Mouse (Mus musculus) gastrocnemius, postnatal 36 days (tissue): ENCODE results near the gene Tiparp. TPM values are rescaled to one million over a fixed set of nuclear protein-coding genes. Genes with fewer than 3 reads are reported as not detected.

ENCODE experiments used
- DNase-seq, 2 experiments: peaks; one replicate each; pipeline ENCODE4 v3.0.0; 2022
- intact Hi-C: fragments of 180-260 bp; cut with DNase I; formaldehyde crosslinking; loops from one replicate; pipeline ENCODE4 v1.15.1; 2025
- long read RNA-seq, 2 experiments: library from polyadenylated mRNA; stranded (forward); transcript quantifications; one replicate each; pipeline ENCODE4 v2.0.0; 2021
- total RNA-seq, 2 experiments: library from RNA; stranded (reverse); gene quantifications; 2 replicates each; pipeline ENCODE4 v1.2.3; 2021

The Tiparp gene
- total RNA-seq: 10 to 100 TPM in 1 of 2 experiments, 1 to 10 TPM in 1; 9.3 to 13.2 TPM
- long read RNA-seq, experiment 1: 0 reads
- long read RNA-seq, experiment 2, full-length matches to known transcripts: 6 of 8 reads
- long read RNA-seq, experiment 2, partial matches to known transcripts: 0 of 8 reads
- long read RNA-seq, experiment 2, other reads (novel, unspliced or antisense): 2 of 8 reads

DNA sequence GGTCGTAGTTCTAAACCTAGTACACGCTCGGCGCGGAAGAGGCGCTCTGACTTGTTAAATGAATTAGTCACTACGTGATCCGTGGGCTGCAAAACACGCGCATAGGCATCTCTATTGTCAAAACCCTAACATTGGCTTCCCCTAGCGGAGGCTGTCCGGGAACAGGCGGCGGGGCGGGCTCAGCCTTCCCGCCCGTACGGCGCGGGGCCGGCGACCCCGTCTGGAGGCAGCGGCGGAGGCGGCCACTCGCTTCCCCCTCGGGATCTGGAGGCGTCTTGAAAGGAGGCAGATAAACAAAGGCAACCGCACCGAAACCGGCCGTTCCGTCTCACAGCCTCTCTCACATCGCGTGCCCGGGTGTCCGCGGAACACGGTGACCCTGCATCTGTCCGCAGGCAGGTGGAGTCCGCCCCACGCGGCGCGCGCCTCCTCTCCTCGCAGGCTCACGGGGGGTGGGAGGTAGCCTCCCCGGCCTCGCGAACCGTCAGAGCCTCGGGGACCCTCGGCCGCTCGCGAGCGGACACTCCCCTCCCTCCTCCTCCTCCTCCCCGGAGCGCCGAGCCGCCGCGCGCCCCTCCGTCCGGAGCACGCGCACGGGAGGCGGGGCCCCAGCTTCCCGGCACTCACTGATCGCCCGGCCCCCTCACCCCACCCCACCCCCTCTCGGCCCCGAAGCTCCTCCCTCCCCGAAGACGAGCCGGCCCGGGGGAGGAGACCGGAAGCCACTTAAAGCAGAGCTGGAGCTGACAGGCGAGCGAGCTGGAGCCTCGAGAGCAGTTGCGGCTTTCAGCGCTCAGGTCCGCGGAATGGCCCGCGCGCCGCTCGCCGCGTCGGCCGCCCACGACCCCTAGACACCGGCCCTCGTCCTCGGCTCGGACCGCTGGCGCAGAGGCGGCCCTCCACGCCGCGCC is at the start of gene Tiparp:
Gene Tiparp, plus strand, starts transcription at position 720 of the 911 bp plus-strand sequence.
- intact Hi-C loops: loop anchor here (2.0 to 5.0 kb wide), 5 partner anchors 86 to 399 kb away; partner anchors contain the start of gene Ssr3
- peak; percentile 82 to 90 for DNase-seq

DNA sequence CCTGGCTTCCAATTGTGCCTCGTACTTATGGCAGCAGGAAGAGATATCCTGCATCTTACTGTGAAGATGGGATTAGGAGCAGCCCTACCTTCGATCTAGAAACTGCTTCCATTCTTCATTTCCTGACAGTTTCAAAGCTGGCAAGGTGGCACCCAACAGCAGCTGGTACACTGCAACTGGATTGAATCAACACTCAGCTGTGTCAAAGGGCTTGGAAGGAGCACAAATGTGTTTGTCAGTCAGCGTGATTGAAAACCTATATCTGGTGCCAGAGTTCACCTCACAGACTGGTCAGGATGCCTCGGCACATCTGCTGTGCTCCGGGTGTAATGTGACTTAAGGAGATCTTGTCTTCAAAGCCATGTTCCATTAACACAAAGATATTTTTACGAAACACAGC is 47.5 kb upstream of the Tiparp start:
- DNase-seq: no peak
- intact Hi-C loops: no loop called here

- intact Hi-C loops: no loop called here
- no peak for DNase-seq
Observed at GRCm38 (mm10) chr3:65482266-65482665, 45.9 kb upstream of the Tiparp start.

DNA sequence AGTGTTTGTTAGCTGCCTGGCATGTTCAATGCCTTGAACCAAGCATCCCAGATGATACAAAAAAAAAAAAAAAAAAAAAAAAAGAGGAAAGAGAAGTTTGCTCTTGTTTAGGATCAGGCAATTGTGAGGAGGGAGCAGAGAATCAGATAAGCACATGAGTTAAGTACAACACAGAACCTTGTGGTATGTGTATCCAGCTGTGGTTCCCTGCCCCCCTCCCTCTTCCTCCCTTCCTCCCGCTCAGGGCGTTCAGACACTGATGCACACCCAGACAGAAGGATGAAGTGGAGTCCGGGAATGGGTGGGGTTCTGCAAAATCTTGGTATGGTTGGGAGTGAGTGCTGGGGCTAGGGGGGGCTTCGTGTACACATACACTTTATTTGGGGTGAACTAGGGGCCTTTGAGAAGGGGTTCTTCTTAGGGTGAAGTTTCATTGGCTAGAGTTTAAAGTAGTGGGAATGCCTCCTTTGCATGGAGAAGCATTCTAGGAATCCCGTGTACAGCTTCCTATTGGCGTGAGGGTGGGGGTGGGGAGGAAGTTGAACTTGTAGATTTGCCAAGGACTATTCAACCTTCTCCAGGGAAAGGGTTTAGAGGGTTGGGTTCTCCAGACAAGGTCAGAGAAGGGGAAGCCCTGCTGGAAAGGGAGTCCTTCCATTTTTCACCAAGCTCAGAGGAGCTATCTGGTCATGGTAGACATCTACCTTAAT is 45.4 kb upstream of the Tiparp start:
- no peak for DNase-seq
- intact Hi-C loops: no loop called here

GRCm38 (mm10) chr3:65484161-65484733 is 44.0 kb upstream of the Tiparp start:
- no peak for DNase-seq
- intact Hi-C loops: no loop called here

DNA sequence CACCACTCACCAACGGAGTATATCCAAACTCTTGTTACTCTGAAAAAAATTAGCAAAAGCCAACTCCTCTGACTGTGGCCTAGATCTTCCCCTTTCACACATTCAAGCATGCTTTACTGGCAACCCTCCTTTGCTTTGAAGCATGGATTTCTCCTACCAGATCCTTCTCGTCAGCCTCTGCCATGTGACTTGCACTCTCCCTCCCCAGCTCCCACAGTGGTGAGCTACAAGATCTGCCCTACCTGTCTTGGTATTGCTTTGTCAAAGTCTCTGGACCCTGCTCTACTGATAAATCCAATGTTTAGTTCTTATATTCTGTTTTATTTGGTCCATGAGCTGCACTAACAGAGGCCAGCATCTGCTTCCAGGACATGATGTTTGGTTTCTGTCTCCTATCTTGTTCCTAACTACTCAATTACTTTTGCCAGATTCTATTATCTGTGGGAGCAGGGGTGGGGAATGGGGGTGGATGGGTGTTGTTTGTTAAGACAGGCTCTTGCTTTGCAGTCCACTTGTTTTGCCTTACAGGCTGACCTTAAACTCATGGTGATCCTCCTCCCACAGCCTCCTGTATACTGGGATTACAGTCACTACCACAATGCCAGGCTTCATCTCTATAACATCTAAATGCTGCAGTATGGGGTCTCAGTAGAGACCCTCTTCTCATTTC is 40.7 kb upstream of the Tiparp start:
- intact Hi-C loops: no loop called here
- no peak for DNase-seq

DNA sequence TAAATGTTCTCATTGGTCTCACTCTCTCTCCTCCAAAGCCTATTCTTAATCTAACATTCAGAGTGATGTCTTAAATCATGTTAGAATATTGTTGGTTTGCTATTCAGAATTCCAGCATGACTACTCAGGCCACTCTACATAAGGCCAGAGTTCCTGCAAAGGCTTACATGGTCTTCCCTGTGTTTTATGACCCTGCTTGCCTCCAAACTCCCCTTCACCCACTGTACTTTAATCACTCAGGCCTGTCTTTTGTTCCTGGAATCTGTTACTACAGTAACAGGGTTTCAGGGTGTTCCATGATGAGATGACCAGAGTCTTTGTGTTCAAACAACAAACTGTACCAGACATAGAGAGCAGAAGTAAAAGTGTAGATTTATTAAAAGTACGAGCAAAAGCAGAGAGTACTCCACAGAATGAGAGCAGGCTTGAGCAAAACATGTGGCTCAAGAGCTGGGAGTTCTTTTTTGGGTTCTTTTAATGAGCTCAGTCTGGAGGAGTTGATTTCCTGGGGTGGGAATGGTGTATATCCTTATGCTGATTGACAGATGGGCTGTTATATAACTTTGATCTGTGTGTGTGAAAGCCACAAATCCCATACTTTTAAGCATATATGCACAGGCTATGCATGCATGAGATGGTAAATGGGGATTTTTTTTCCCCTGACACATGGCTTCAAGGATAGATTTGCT is 39.5 kb upstream of the Tiparp start:
- no peak for DNase-seq
- intact Hi-C loops: no loop called here

- intact Hi-C loops: no loop called here
- DNase-seq: no peak
Observed at GRCm38 (mm10) chr3:65489601-65490000, 38.6 kb upstream of the Tiparp start.

- intact Hi-C loops: no loop called here
- no peak for DNase-seq
Observed at GRCm38 (mm10) chr3:65494291-65494763, 33.9 kb upstream of the Tiparp start.

DNA sequence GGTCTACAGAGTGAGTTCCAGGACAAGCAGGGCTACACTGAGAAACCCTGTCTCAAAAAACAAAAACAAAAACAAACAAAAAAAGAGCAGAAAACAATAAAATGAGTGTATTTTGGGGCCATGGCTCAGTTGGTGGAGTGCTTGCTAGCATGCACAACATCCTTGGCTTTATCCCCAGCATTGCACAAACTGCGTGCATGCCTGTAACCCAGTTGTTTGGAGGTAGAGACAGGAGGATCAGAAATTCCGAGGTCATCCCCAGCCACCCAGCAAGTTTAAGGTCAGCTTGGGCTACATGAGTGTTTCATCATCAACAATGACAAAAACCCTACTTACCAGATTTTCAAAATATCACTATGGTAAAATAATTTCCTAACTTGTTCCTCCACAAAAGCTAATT is 20.4 kb upstream of the Tiparp start:
- no peak for DNase-seq
- intact Hi-C loops: no loop called here

GRCm38 (mm10) chr3:65510588-65510987 is 17.6 kb upstream of the Tiparp start:
- no peak for DNase-seq
- intact Hi-C loops: loop anchor here (5.0 kb wide), 1 partner anchor 802 kb away; no protein-coding TSS in a partner anchor

DNA sequence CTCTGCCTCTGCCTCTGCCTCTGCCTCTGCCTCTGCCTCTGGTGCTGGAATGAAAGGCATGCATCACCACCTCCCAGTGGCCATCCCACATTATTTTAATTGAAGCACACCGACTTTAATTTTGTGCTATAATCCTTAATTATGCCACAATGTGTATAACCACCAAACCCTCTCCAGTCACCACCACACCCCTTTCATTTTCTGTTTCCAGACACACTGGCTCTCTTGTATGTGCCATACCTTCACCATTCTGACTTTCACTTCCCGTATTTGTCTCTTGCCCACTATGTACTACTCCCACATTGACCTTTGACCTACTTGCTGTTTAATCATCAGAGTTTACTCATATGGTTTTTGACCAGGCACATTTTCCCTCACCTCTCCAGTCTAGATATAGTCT is 12.5 kb upstream of the Tiparp start:
- intact Hi-C loops: no loop called here
- DNase-seq: no peak

DNA sequence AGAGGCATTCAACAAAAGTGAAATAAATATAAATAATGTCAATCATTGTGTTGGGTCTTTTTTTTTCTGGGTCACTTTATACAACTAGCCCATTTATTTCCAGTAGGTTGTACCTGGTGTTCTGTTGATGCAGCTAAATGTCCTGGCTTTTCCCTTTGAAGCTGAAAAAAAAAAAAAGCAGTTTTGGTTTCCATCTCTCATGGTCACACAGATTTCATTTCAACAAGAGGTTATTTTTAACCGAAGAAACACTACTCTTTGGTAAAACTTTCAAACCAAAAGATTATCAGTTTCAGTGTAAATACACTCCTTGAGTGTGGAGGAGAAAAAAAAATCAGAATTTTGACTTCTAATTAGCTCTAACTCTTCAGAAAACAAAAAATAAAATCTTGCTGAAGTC is 11.7 kb upstream of the Tiparp start:
- intact Hi-C loops: no loop called here
- no peak for DNase-seq

DNA sequence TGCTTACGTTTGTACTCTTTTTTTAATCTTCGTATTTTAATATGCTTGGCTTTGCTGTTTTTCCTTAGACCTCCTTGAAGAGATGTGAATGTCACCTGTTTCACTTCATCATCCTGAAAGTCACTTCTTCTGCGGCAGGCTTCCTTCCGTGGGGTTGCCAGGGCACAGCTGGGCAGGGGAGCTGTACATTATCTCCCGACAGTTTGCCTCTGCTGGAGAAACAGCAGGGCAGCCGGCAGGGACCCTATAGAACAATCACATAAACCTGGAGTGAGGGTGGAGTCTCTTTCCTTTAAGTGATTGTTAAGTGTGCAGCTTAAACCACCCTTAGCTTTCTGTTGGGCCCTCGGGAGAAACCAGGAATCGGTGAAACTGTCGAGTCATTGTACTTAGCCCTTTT is 11.1 kb upstream of the Tiparp start:
- intact Hi-C loops: no loop called here
- no peak for DNase-seq

- intact Hi-C loops: no loop called here
- no peak for DNase-seq
Observed at GRCm38 (mm10) chr3:65517747-65518527, 10.3 kb upstream of the Tiparp start.

DNA sequence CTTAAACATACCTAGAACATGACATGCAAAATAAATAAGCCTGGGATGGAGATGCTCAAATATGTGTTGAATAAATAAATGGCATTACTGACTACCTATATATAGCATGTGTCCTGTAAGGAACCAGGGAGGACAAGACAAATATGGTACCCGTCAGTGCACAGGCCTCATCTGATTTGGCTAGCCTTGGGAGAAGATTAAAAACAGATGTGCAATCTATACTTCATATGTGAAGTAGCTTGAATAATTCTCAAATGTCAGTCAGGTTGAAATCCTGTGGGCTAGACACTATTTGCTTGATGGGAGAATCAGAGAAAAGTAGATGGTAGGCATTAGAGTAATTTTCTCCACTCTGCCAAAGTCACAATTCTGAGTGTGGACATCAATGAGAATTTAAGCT is 6.8 kb upstream of the Tiparp start:
- DNase-seq: no peak
- intact Hi-C loops: no loop called here

DNA sequence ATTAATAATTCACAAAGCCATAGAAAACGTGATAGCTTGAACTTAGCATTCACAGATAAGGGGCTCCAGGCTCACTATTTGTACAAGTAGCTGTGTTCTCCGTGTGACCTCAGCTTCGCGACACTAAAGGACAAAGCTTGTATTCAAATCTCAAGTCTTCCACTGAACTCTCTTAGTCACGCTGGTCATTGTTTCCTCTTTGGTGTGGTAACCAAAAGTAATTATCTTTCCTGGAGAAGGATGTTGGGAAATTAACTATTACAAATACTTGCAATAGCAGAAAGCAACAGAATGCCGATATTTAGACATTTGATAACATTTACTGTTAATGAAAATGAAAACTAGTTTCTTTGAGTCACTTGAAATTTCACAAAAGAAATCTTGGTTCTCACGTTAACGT is 4.8 kb upstream of the Tiparp start:
- no peak for DNase-seq
- intact Hi-C loops: no loop called here

GRCm38 (mm10) chr3:65525731-65526130 is 2.5 kb upstream of the Tiparp start:
- DNase-seq: no peak
- intact Hi-C loops: loop anchor here (2.0 to 5.0 kb wide), 5 partner anchors 83 to 402 kb away; partner anchors contain the start of gene Ssr3

- DNase-seq: no peak
- intact Hi-C loops: loop anchor here (2.0 to 5.0 kb wide), 5 partner anchors 85 to 400 kb away; partner anchors contain the start of gene Ssr3
Observed at GRCm38 (mm10) chr3:65527196-65527595, 1.0 kb upstream of the Tiparp start.
